Mouse (Mus musculus) liver, postnatal 0 days (tissue): ENCODE measurements around the gene Psip1. TPM values are rescaled to one million over a fixed set of nuclear protein-coding genes. Genes with fewer than 3 reads are reported as not detected.

Source experiments
- ATAC-seq: fragments of 200-750 bp; cut with Nextera tagmentation; 2 replicates; pipeline ENCODE4 v1.8.0; 2017; ENCODE audit warnings: mild to moderate bottlenecking, moderate library complexity
- DNase-seq: peaks from one replicate; pipeline ENCODE4 v3.0.0-alpha.2; 2016
- H3K27ac ChIP-seq: fragments of 300-500 bp; sonication (generic); 2 replicates; pipeline ENCODE4 v1.5.1; 2014; ENCODE audit warnings: antibody characterized with exemption, moderate library complexity, mild to moderate bottlenecking, low read depth
- H3K27me3 ChIP-seq: fragments of 300-500 bp; sonication (generic); 2 replicates; pipeline ENCODE4 v1.6.1; 2014; ENCODE audit warnings: low read length, control low read depth, mixed read lengths; ENCODE audit not compliant: insufficient read depth
- H3K36me3 ChIP-seq: fragments of 300-500 bp; sonication (generic); replicated peaks from 2 replicates; pipeline ENCODE4 v1.6.1; 2014; ENCODE audit warnings: mild to moderate bottlenecking, control low read depth, low read length, moderate library complexity, mixed read lengths; ENCODE audit not compliant: insufficient read depth
- H3K4me1 ChIP-seq: fragments of 300-500 bp; sonication (generic); 2 replicates; pipeline ENCODE4 v1.6.1; 2014; ENCODE audit warnings: antibody characterized with exemption, mild to moderate bottlenecking, control low read depth; ENCODE audit not compliant: insufficient read depth
- H3K4me2 ChIP-seq: fragments of 300-500 bp; sonication (generic); 2 replicates; pipeline ENCODE4 v1.6.1; 2014; ENCODE audit warnings: low read depth, mild to moderate bottlenecking, low read length, moderate library complexity, mixed read lengths
- H3K4me3 ChIP-seq: fragments of 300-500 bp; sonication (generic); 2 replicates; pipeline ENCODE4 v1.5.1; 2014; ENCODE audit warnings: low read depth, low read length
- H3K9ac ChIP-seq: fragments of 300-500 bp; sonication (generic); replicated peaks from 2 replicates; pipeline ENCODE4 v1.6.1; 2014; ENCODE audit warnings: mild to moderate bottlenecking, moderate library complexity
- H3K9me3 ChIP-seq: fragments of 300-500 bp; sonication (generic); 2 replicates; pipeline ENCODE4 v1.6.1; 2016; ENCODE audit warnings: mild to moderate bottlenecking, control low read depth, low read length, mixed read lengths
- CTCF ChIP-seq: sonication (generic); IDR thresholded peaks from 2 replicates; pipeline ENCODE4 v1.5.1; 2016; ENCODE audit warnings: antibody characterized with exemption, low read depth
- EP300 ChIP-seq: IDR thresholded peaks from 2 replicates; pipeline ENCODE4 v1.6.1; 2016; ENCODE audit warnings: antibody characterized with exemption, low read depth, mild to moderate bottlenecking
- WGBS: fragments of 180-500 bp; shearing (Covaris S2); extraction: QIAGEN DNeasy Blood & Tissue Kit; methylation state at CpG from one replicate; pipeline ENCODE4 v1.1.7; 2014; ENCODE audit not compliant: insufficient replicate concordance; 5-methylcytosine and 5-hydroxymethylcytosine counted together
- polyA plus RNA-seq: library from polyadenylated mRNA; unstranded; fragments of >200 nt; fragmentation: Nextera tagmentation; extraction: Ambion mirVana; gene quantifications from 2 replicates; pipeline ENCODE4 v1.2.1, GENCODE M21; 2015

Psip1 gene
- polyA plus RNA-seq, 1 experiment from 2014 or later = 30.1 TPM

- WGBS = 49% methylated on average over 5 of the region's 5 CpGs
Observed at GRCm38 (mm10) chr4:83489121-83489520, 2.9 kb upstream of the Psip1 start.

GRCm38 (mm10) chr4:83485735-83486116 is 533 bp downstream of the Psip1 start:
- Histone ChIP-seq H3K9me3 (no peaks in the 10 kb centered on the region), H3K9ac (peak overlapping the region; percentile 84), H3K36me3 (peaks cover 27% of the 10 kb centered on the region), H3K27ac (peak overlapping the region; percentile 96), H3K4me1 (peaks cover 10% of the 10 kb centered on the region; the same call in 1 of the 2 replicates), H3K27me3 (no peaks in the 10 kb centered on the region), H3K4me3 (peak overlapping the region; percentile 84), H3K4me2 (peak overlapping the region; percentile 88)
- DNase-seq = peak; percentile 89
- 7% methylated on average over 27 of the region's 40 CpGs for WGBS
- TF ChIP-seq CTCF (peak; percentile 84), EP300 (no peak)
- ATAC-seq = peak; percentile 82

More at GRCm38 (mm10) chr4:83489121-83489520, 2.9 kb upstream of the Psip1 start:
- H3K36me3 ChIP-seq = peaks cover 4% of the 10 kb centered on the region
- H3K27me3 ChIP-seq = no peaks in the 10 kb centered on the region
- no peak overlapping the region for H3K9ac ChIP-seq
- ATAC-seq (no peak), DNase-seq (no peak)
- no peak overlapping the region for H3K4me2 ChIP-seq
- TF ChIP-seq EP300 (no peak), CTCF (no peak)
- H3K4me3 ChIP-seq = no peak overlapping the region
- H3K4me1 ChIP-seq = peaks cover 10% of the 10 kb centered on the region; the same call in 1 of the 2 replicates
- H3K27ac ChIP-seq = no peak overlapping the region
- H3K9me3 ChIP-seq = no peaks in the 10 kb centered on the region

- peak overlapping the region; percentile 88 for H3K4me2 ChIP-seq
- no peaks in the 10 kb centered on the region for H3K9me3 ChIP-seq
- peak overlapping the region; percentile 84 for H3K4me3 ChIP-seq
- H3K9ac ChIP-seq = peak overlapping the region; percentile 84
- DNase-seq (no peak), ATAC-seq (no peak)
- peak overlapping the region; percentile 96 for H3K27ac ChIP-seq
- H3K36me3 ChIP-seq = peaks cover 29% of the 10 kb centered on the region
- WGBS = 32% methylated on average over 12 of the region's 12 CpGs
- TF ChIP-seq CTCF = no peak
- TF ChIP-seq EP300 = no peak
- peaks cover 10% of the 10 kb centered on the region; the same call in 1 of the 2 replicates for H3K4me1 ChIP-seq
- H3K27me3 ChIP-seq = no peaks in the 10 kb centered on the region
Observed at GRCm38 (mm10) chr4:83485250-83485649, 1.0 kb downstream of the Psip1 start.

- H3K4me1 ChIP-seq = no peaks in the 10 kb centered on the region
- H3K27ac ChIP-seq = no peak overlapping the region
- H3K9me3 ChIP-seq = no peaks in the 10 kb centered on the region
- DNase-seq (no peak), ATAC-seq (no peak)
- WGBS = 84% methylated on average over 3 of the region's 3 CpGs
- peaks cover 78% of the 10 kb centered on the region for H3K36me3 ChIP-seq
- no peaks in the 10 kb centered on the region for H3K27me3 ChIP-seq
- no peak overlapping the region for H3K4me3 ChIP-seq
- H3K4me2 ChIP-seq = no peak overlapping the region
- H3K9ac ChIP-seq = no peak overlapping the region
- TF ChIP-seq CTCF (no peak), EP300 (no peak)
Observed at GRCm38 (mm10) chr4:83468208-83468607, 18.1 kb downstream of the Psip1 start.

GRCm38 (mm10) chr4:83467615-83468014 is 18.6 kb downstream of the Psip1 start:
- no peaks in the 10 kb centered on the region for H3K9me3 ChIP-seq
- H3K27me3 ChIP-seq = no peaks in the 10 kb centered on the region
- no peak overlapping the region for H3K4me2 ChIP-seq
- H3K4me3 ChIP-seq = no peak overlapping the region
- DNase-seq = no peak
- peaks cover 78% of the 10 kb centered on the region for H3K36me3 ChIP-seq
- 90% methylated on average over 7 of the region's 7 CpGs for WGBS
- TF ChIP-seq EP300 = no peak
- no peak for TF ChIP-seq CTCF
- ATAC-seq = no peak
- no peak overlapping the region for H3K27ac ChIP-seq
- H3K4me1 ChIP-seq = no peaks in the 10 kb centered on the region
- no peak overlapping the region for H3K9ac ChIP-seq

GRCm38 (mm10) chr4:83464827-83465226 is 21.4 kb downstream of the Psip1 start:
- H3K27me3 ChIP-seq = no peaks in the 10 kb centered on the region
- no peaks in the 10 kb centered on the region for H3K9me3 ChIP-seq
- ATAC-seq = no peak
- H3K4me2 ChIP-seq = no peak overlapping the region
- H3K27ac ChIP-seq = no peak overlapping the region
- no peaks in the 10 kb centered on the region for H3K4me1 ChIP-seq
- H3K9ac ChIP-seq = no peak overlapping the region
- no peak for TF ChIP-seq EP300
- TF ChIP-seq CTCF = no peak
- H3K4me3 ChIP-seq = no peak overlapping the region
- peaks cover 71% of the 10 kb centered on the region for H3K36me3 ChIP-seq
- no peak for DNase-seq
- 70% methylated on average over 7 of the region's 7 CpGs for WGBS

GRCm38 (mm10) chr4:83460106-83460505 is 26.2 kb downstream of the Psip1 start:
- H3K9ac ChIP-seq = no peak overlapping the region
- no peaks in the 10 kb centered on the region for H3K4me1 ChIP-seq
- ATAC-seq (no peak), DNase-seq (no peak)
- TF ChIP-seq CTCF = no peak
- no peak for TF ChIP-seq EP300
- H3K36me3 ChIP-seq = peaks cover 69% of the 10 kb centered on the region
- H3K27ac ChIP-seq = no peak overlapping the region
- H3K4me2 ChIP-seq = no peak overlapping the region
- H3K9me3 ChIP-seq = no peaks in the 10 kb centered on the region
- 95% methylated on average over 5 of the region's 5 CpGs for WGBS
- no peak overlapping the region for H3K4me3 ChIP-seq
- no peaks in the 10 kb centered on the region for H3K27me3 ChIP-seq
